Mouse (Mus musculus) liver, embryonic 14.5 days (tissue): Measurements from ENCODE around the gene Tmem88b. TPM values are rescaled to one million over a fixed set of nuclear protein-coding genes. Genes with fewer than 3 reads are reported as not detected.

ENCODE experiments used
- ATAC-seq: fragments of 200-750 bp; cut with Nextera tagmentation; 2 replicates; pipeline ENCODE4 v1.8.0; 2017; ENCODE audit warnings: moderate number of reproducible peaks, mild to moderate bottlenecking, moderate library complexity; ENCODE audit not compliant: insufficient read depth
- DNase-seq, 3 experiments: peaks; one replicate each; pipeline ENCODE4 v3.0.0-alpha.2; 2012 to 2013; ENCODE audit warnings: low read depth in 3 of 3, low spot score in 3 of 3
- H3K27ac ChIP-seq: fragments of 300-500 bp; sonication (generic); 2 replicates; pipeline ENCODE4 v1.5.1; 2014; ENCODE audit warnings: moderate library complexity, mild to moderate bottlenecking, control low read depth, inconsistent platforms
- H3K27me3 ChIP-seq: fragments of 300-500 bp; sonication (generic); 2 replicates; pipeline ENCODE4 v1.6.1; 2014; ENCODE audit warnings: mild to moderate bottlenecking, low read length, moderate library complexity; ENCODE audit not compliant: control insufficient read depth, insufficient read depth
- H3K36me3 ChIP-seq: fragments of 300-500 bp; sonication (generic); replicated peaks from 2 replicates; pipeline ENCODE4 v1.6.1; 2014; ENCODE audit warnings: low read depth; ENCODE audit not compliant: control insufficient read depth, insufficient read depth
- H3K4me1 ChIP-seq, 2 experiments: fragments of 200-500 bp in 1 of 2; fragments of 300-500 bp in 1 of 2; sonication (generic) in 1 of 2; replicated peaks; 2 replicates each; pipeline ENCODE4 v1.6.1; 2012 to 2014; ENCODE audit warnings: antibody characterized with exemption in 1 of 2, inconsistent platforms in 1 of 2, low read length in 1 of 2; ENCODE audit not compliant: control insufficient read depth in 2 of 2, insufficient read depth in 2 of 2
- H3K4me2 ChIP-seq: fragments of 300-500 bp; sonication (generic); 2 replicates; pipeline ENCODE4 v1.6.1; 2014; ENCODE audit warnings: low read depth, mild to moderate bottlenecking, control low read depth, moderate library complexity
- H3K4me3 ChIP-seq, 2 experiments: fragments of 200-500 bp in 1 of 2; fragments of 300-500 bp in 1 of 2; sonication (generic) in 1 of 2; 2 replicates each; pipeline ENCODE4 v1.5.1; 2012 to 2014; ENCODE audit warnings: low read depth in 2 of 2, low read length in 2 of 2, mild to moderate bottlenecking in 2 of 2, control low read depth in 1 of 2, inconsistent platforms in 1 of 2, moderate library complexity in 1 of 2; ENCODE audit not compliant: insufficient read depth in 1 of 2
- H3K9ac ChIP-seq: fragments of 300-500 bp; sonication (generic); replicated peaks from 2 replicates; pipeline ENCODE4 v1.6.1; 2014; ENCODE audit warnings: mild to moderate bottlenecking, control low read depth, moderate library complexity
- H3K9me3 ChIP-seq: fragments of 300-500 bp; sonication (generic); 2 replicates; pipeline ENCODE4 v1.6.1; 2016; ENCODE audit warnings: low read length, mixed read lengths; ENCODE audit not compliant: control insufficient read depth
- CTCF ChIP-seq: IDR thresholded peaks from 2 replicates; pipeline ENCODE4 v1.5.1; 2016; ENCODE audit warnings: antibody characterized with exemption, low read depth, control low read depth
- EP300 ChIP-seq: IDR thresholded peaks from 2 replicates; pipeline ENCODE4 v1.6.1; 2016; ENCODE audit warnings: antibody characterized with exemption, low read depth
- WGBS: fragments of 180-500 bp; shearing (Covaris S2); extraction: QIAGEN DNeasy Blood & Tissue Kit; methylation state at CpG from one replicate; pipeline ENCODE4 v1.1.7; 2014; ENCODE audit not compliant: insufficient replicate concordance; 5-methylcytosine and 5-hydroxymethylcytosine counted together
- microRNA-seq: library from miRNA; unstranded; fragments of <30 nt; microRNA quantifications from one replicate; pipeline ENCODE4, GENCODE M21; 2016
- polyA plus RNA-seq, 2 experiments: library from polyadenylated mRNA; depleted of rRNA in 1 of 2; stranded (reverse) in 1 of 2; unstranded in 1 of 2; fragments of >200 nt; fragmentation: Nextera tagmentation in 1 of 2; extraction: Ambion mirVana in 1 of 2; gene quantifications; 2 replicates each; pipeline versions ENCODE4 v1.2.1 to v1.2.3; 2012 to 2014

The Tmem88b gene
- polyA plus RNA-seq, 2 experiments = 0.11 to 0.28 TPM

DNA sequence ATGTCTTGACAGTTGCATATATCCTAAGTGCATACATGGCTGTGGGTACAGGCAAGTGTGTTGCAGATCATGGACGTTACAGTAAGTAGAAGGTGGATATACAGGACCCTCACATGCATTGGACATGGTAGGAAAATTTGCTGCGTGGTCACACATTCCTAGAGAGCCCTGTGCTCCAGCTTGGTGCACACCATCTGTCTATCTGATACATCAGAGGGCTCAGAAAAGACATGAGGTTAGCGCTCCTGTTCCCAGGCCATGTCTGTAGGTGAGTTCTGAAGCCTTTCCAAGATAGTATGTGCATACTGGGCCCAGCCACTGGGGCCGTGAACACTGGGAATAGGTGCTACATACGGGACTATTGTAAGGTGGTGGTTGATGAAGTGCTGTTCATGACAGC is 49.3 kb downstream of the Tmem88b start:
- H3K4me1 ChIP-seq = peaks cover 3% of the 10 kb centered on the region in 2 experiments; a peak in 1 of 4 replicates
- DNase-seq (no peak), ATAC-seq (no peak)
- H3K9ac ChIP-seq = no peak overlapping the region
- no peaks in the 10 kb centered on the region for H3K9me3 ChIP-seq
- no peak overlapping the region for H3K4me2 ChIP-seq
- no peaks in the 10 kb centered on the region for H3K27me3 ChIP-seq
- H3K27ac ChIP-seq = no peak overlapping the region
- TF ChIP-seq EP300 (no peak), CTCF (no peak)
- H3K4me3 ChIP-seq = no peak overlapping the region
- H3K36me3 ChIP-seq = peaks cover 9% of the 10 kb centered on the region
- 82% methylated on average over 5 of the region's 5 CpGs for WGBS

GRCm38 (mm10) chr4:155735788-155736187 is 49.9 kb downstream of the Tmem88b start:
- peaks cover 3% of the 10 kb centered on the region in 2 experiments; a peak in 1 of 4 replicates for H3K4me1 ChIP-seq
- H3K36me3 ChIP-seq = peaks cover 5% of the 10 kb centered on the region
- H3K27ac ChIP-seq = no peak overlapping the region
- H3K4me2 ChIP-seq = peak overlapping the region; percentile 92
- no peaks in the 10 kb centered on the region for H3K27me3 ChIP-seq
- 70% methylated on average over 5 of the region's 5 CpGs for WGBS
- no peak overlapping the region for H3K9ac ChIP-seq
- TF ChIP-seq EP300 (no peak), CTCF (no peak)
- peak overlapping the region; percentile 74 to 89; a peak in 2 of 4 replicates for H3K4me3 ChIP-seq
- no peaks in the 10 kb centered on the region for H3K9me3 ChIP-seq
- ATAC-seq (no peak), DNase-seq (no peak)

DNA sequence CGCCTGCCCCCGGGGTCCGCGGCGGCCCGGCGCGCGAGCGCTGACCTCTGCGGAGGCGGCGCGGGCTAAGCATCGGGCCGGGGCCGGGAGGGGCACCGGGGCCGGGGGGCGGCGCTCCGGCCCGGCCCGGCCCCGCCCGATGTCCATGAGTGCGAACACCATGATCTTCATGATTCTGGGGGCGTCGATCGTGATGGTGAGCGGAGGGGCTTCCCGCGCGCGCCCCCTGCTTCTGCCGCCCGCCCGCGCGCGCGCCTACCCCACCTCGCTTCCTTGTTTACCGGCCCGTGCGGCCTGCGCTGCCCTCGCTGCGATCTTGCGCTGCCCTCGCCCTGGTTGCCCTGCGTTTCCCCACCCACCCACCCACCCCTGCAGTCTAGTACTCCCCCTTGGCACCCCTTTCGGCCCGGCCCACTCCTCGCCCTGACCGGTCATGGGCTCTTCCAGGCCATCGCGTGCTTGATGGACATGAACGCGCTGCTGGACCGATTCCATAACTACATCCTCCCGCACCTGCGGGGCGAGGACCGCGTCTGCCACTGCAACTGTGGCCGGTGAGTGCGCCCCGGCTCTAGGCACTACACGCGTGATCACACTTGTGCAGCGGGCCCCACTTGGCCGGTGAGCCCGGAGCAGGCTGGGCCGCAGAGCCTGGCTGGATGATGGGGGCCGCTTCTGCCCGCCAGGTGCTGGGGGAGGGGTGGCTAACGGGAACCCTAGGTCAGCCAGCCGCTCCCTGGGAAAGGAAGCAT is 50.5 kb downstream of the Tmem88b start:
- Histone ChIP-seq H3K27me3 (no peaks in the 10 kb centered on the region), H3K4me1 (peaks cover 3% of the 10 kb centered on the region in 2 experiments; a peak in 1 of 4 replicates), H3K36me3 (no peaks in the 10 kb centered on the region; the same call in none of the 2 replicates), H3K27ac (no peak overlapping the region), H3K9ac (peak overlapping the region; percentile 75), H3K4me2 (peak overlapping the region; percentile 92), H3K9me3 (no peaks in the 10 kb centered on the region), H3K4me3 (peak overlapping the region; percentile 74 to 89)
- 1% methylated on average over 53 of the region's 79 CpGs for WGBS
- no peak for DNase-seq
- peak; percentile 68 for ATAC-seq
- TF ChIP-seq EP300 (no peak), CTCF (no peak)

- no peak within 1 kb of the TSS for H3K27ac ChIP-seq
- peak; percentile 85 for ATAC-seq
- peak within 1 kb of the TSS; percentile 74 to 89 for H3K4me3 ChIP-seq
- H3K4me1 ChIP-seq = peaks cover 3% of the 10 kb centered on the region in 2 experiments; a peak in 1 of 4 replicates
- TF ChIP-seq CTCF = no peak
- TF ChIP-seq EP300 = no peak
- H3K36me3 ChIP-seq = no peaks in the 10 kb centered on the region; the same call in none of the 2 replicates
- peak within 1 kb of the TSS; percentile 75 for H3K9ac ChIP-seq
- DNase-seq = peak; percentile 56 to 65 (median 57)
- H3K27me3 ChIP-seq = no peaks in the 10 kb centered on the region
- no peaks in the 10 kb centered on the region for H3K9me3 ChIP-seq
- WGBS = under 1% methylated on average over 35 of the region's 35 CpGs
- peak within 1 kb of the TSS; percentile 92 for H3K4me2 ChIP-seq
Measured at GRCm38 (mm10) chr4:155734350-155734941, 51.2 kb downstream of the Tmem88b start, which contains the start of gene Tmem240. TSS of gene Tmem240 (plus strand) at chr4:155734800.

GRCm38 (mm10) chr4:155733267-155733666 is 52.4 kb downstream of the Tmem88b start:
- WGBS = 79% methylated on average over 10 of the region's 10 CpGs
- no peak overlapping the region for H3K9ac ChIP-seq
- H3K4me1 ChIP-seq = peaks cover 3% of the 10 kb centered on the region in 2 experiments; a peak in 1 of 4 replicates
- H3K9me3 ChIP-seq = no peaks in the 10 kb centered on the region
- no peaks in the 10 kb centered on the region for H3K27me3 ChIP-seq
- peak overlapping the region; percentile 92 for H3K4me2 ChIP-seq
- H3K36me3 ChIP-seq = no peaks in the 10 kb centered on the region; the same call in none of the 2 replicates
- ATAC-seq (no peak), DNase-seq (no peak)
- H3K4me3 ChIP-seq = no peak overlapping the region
- no peak for TF ChIP-seq CTCF
- no peak for TF ChIP-seq EP300
- no peak overlapping the region for H3K27ac ChIP-seq

Small RNA genes lying within 50 kb of the gene (microRNA-seq; reads per million reads assigned to microRNA genes)
- gene Gm27743 = not detected

Other genes with a start within 250 kb of the Tmem88b start
- gene Nadk, start 223.5 kb downstream of the Tmem88b start, polyA plus RNA-seq (2012; rRNA removed) = 32.0 and 32.2 TPM in 2 replicates
- 40.2 and 48.4 TPM in 2 replicates for gene Nadk, start 223.5 kb downstream of the Tmem88b start, polyA plus RNA-seq (2014; fragmentation: Nextera tagmentation; extraction: Ambion mirVana)
- 4.1 and 4.2 TPM in 2 replicates for gene Slc35e2, start 184.5 kb downstream of the Tmem88b start, polyA plus RNA-seq (2012; rRNA removed)
- gene Slc35e2, start 184.5 kb downstream of the Tmem88b start, polyA plus RNA-seq (2014; fragmentation: Nextera tagmentation; extraction: Ambion mirVana) = 6.7 and 7.9 TPM in 2 replicates
- gene Cdk11b, start 161.0 kb downstream of the Tmem88b start, polyA plus RNA-seq (2012; rRNA removed) = 12.6 and 21.4 TPM in 2 replicates
- 16.3 and 19.4 TPM in 2 replicates for gene Cdk11b, start 161.0 kb downstream of the Tmem88b start, polyA plus RNA-seq (2014; fragmentation: Nextera tagmentation; extraction: Ambion mirVana)
- gene Gm10563, start 140.5 kb downstream of the Tmem88b start, polyA plus RNA-seq (2012; rRNA removed) = not detected in 2 replicates
- not detected in 2 replicates for gene Gm10563, start 140.5 kb downstream of the Tmem88b start, polyA plus RNA-seq (2014; fragmentation: Nextera tagmentation; extraction: Ambion mirVana)
- gene Mmp23, start 132.5 kb downstream of the Tmem88b start, polyA plus RNA-seq (2012; rRNA removed) = 3.4 and 5.4 TPM in 2 replicates
- gene Mmp23, start 132.5 kb downstream of the Tmem88b start, polyA plus RNA-seq (2014; fragmentation: Nextera tagmentation; extraction: Ambion mirVana) = 2.8 TPM in 2 replicates
- gene Mib2, start 116.7 kb downstream of the Tmem88b start, polyA plus RNA-seq (2012; rRNA removed) = 4.8 and 4.9 TPM in 2 replicates
- 1.8 and 1.9 TPM in 2 replicates for gene Mib2, start 116.7 kb downstream of the Tmem88b start, polyA plus RNA-seq (2014; fragmentation: Nextera tagmentation; extraction: Ambion mirVana)
- gene Fndc10, start 91.5 kb downstream of the Tmem88b start, polyA plus RNA-seq (2012; rRNA removed) = 0.58 and 0.87 TPM in 2 replicates
- 0.10 and 0.15 TPM in 2 replicates for gene Fndc10, start 91.5 kb downstream of the Tmem88b start, polyA plus RNA-seq (2014; fragmentation: Nextera tagmentation; extraction: Ambion mirVana)
- gene Ssu72, start 81.1 kb downstream of the Tmem88b start, polyA plus RNA-seq (2012; rRNA removed) = 38.6 and 39.5 TPM in 2 replicates
- 53.9 and 56.9 TPM in 2 replicates for gene Ssu72, start 81.1 kb downstream of the Tmem88b start, polyA plus RNA-seq (2014; fragmentation: Nextera tagmentation; extraction: Ambion mirVana)
- 0.06 and 0.17 TPM in 2 replicates for gene Tmem240, start 51.1 kb downstream of the Tmem88b start, polyA plus RNA-seq (2012; rRNA removed)
- 0.06 TPM in 1 of 2 replicates, not detected in the other for gene Tmem240, start 51.1 kb downstream of the Tmem88b start, polyA plus RNA-seq (2014; fragmentation: Nextera tagmentation; extraction: Ambion mirVana)
- gene Atad3a, start 24.8 kb downstream of the Tmem88b start, polyA plus RNA-seq (2012; rRNA removed) = 28.7 and 41.8 TPM in 2 replicates
- 31.2 and 38.7 TPM in 2 replicates for gene Atad3a, start 24.8 kb downstream of the Tmem88b start, polyA plus RNA-seq (2014; fragmentation: Nextera tagmentation; extraction: Ambion mirVana)
- 0.13 and 0.15 TPM in 2 replicates for gene Vwa1, start 11.2 kb downstream of the Tmem88b start, polyA plus RNA-seq (2012; rRNA removed)
- gene Vwa1, start 11.2 kb downstream of the Tmem88b start, polyA plus RNA-seq (2014; fragmentation: Nextera tagmentation; extraction: Ambion mirVana) = 0.14 and 0.19 TPM in 2 replicates
- gene Ankrd65, start 4.6 kb upstream of the Tmem88b start, polyA plus RNA-seq (2012; rRNA removed) = 0.02 and 0.03 TPM in 2 replicates
- gene Ankrd65, start 4.6 kb upstream of the Tmem88b start, polyA plus RNA-seq (2014; fragmentation: Nextera tagmentation; extraction: Ambion mirVana) = not detected in 2 replicates
- 41.6 and 62.8 TPM in 2 replicates for gene Mrpl20, start 17.0 kb upstream of the Tmem88b start, polyA plus RNA-seq (2012; rRNA removed)
- 197 and 200 TPM in 2 replicates for gene Mrpl20, start 17.0 kb upstream of the Tmem88b start, polyA plus RNA-seq (2014; fragmentation: Nextera tagmentation; extraction: Ambion mirVana)
- gene Ccnl2, start 26.6 kb upstream of the Tmem88b start, polyA plus RNA-seq (2012; rRNA removed) = 43.3 and 65.8 TPM in 2 replicates
- gene Ccnl2, start 26.6 kb upstream of the Tmem88b start, polyA plus RNA-seq (2014; fragmentation: Nextera tagmentation; extraction: Ambion mirVana) = 51.2 and 57.2 TPM in 2 replicates
- gene Aurkaip1, start 45.4 kb upstream of the Tmem88b start, polyA plus RNA-seq (2012; rRNA removed) = 67.4 and 77.0 TPM in 2 replicates
- gene Aurkaip1, start 45.4 kb upstream of the Tmem88b start, polyA plus RNA-seq (2014; fragmentation: Nextera tagmentation; extraction: Ambion mirVana) = 117 and 120 TPM in 2 replicates
- gene Mxra8, start 53.8 kb upstream of the Tmem88b start, polyA plus RNA-seq (2012; rRNA removed) = 5.4 and 6.2 TPM in 2 replicates
- 3.9 and 4.9 TPM in 2 replicates for gene Mxra8, start 53.8 kb upstream of the Tmem88b start, polyA plus RNA-seq (2014; fragmentation: Nextera tagmentation; extraction: Ambion mirVana)
- 20.9 and 24.5 TPM in 2 replicates for gene Dvl1, start 61.5 kb upstream of the Tmem88b start, polyA plus RNA-seq (2012; rRNA removed)
- 2.8 and 3.9 TPM in 2 replicates for gene Dvl1, start 61.5 kb upstream of the Tmem88b start, polyA plus RNA-seq (2014; fragmentation: Nextera tagmentation; extraction: Ambion mirVana)
- gene Tas1r3, start 77.5 kb upstream of the Tmem88b start, polyA plus RNA-seq (2012; rRNA removed) = 0.08 and 0.09 TPM in 2 replicates
- 0.04 and 0.06 TPM in 2 replicates for gene Tas1r3, start 77.5 kb upstream of the Tmem88b start, polyA plus RNA-seq (2014; fragmentation: Nextera tagmentation; extraction: Ambion mirVana)
- 5.6 and 6.6 TPM in 2 replicates for gene Cptp, start 83.6 kb upstream of the Tmem88b start, polyA plus RNA-seq (2012; rRNA removed)
- 7.6 and 9.4 TPM in 2 replicates for gene Cptp, start 83.6 kb upstream of the Tmem88b start, polyA plus RNA-seq (2014; fragmentation: Nextera tagmentation; extraction: Ambion mirVana)
- 16.7 and 22.1 TPM in 2 replicates for gene Ints11, start 83.7 kb upstream of the Tmem88b start, polyA plus RNA-seq (2012; rRNA removed)
- 34.0 and 34.6 TPM in 2 replicates for gene Ints11, start 83.7 kb upstream of the Tmem88b start, polyA plus RNA-seq (2014; fragmentation: Nextera tagmentation; extraction: Ambion mirVana)
- 16.8 and 19.4 TPM in 2 replicates for gene Pusl1, start 105.9 kb upstream of the Tmem88b start, polyA plus RNA-seq (2012; rRNA removed)
- 12.9 and 14.9 TPM in 2 replicates for gene Pusl1, start 105.9 kb upstream of the Tmem88b start, polyA plus RNA-seq (2014; fragmentation: Nextera tagmentation; extraction: Ambion mirVana)
- 9.4 and 9.6 TPM in 2 replicates for gene Acap3, start 105.9 kb upstream of the Tmem88b start, polyA plus RNA-seq (2012; rRNA removed)
- 4.7 and 5.5 TPM in 2 replicates for gene Acap3, start 105.9 kb upstream of the Tmem88b start, polyA plus RNA-seq (2014; fragmentation: Nextera tagmentation; extraction: Ambion mirVana)
- gene Ube2j2, start 158.0 kb upstream of the Tmem88b start, polyA plus RNA-seq (2012; rRNA removed) = 19.9 and 36.9 TPM in 2 replicates
- gene Ube2j2, start 158.0 kb upstream of the Tmem88b start, polyA plus RNA-seq (2014; fragmentation: Nextera tagmentation; extraction: Ambion mirVana) = 61.5 and 62.3 TPM in 2 replicates
- 37.4 and 43.2 TPM in 2 replicates for gene C1qtnf12, start 176.4 kb upstream of the Tmem88b start, polyA plus RNA-seq (2012; rRNA removed)
- 85.1 and 96.2 TPM in 2 replicates for gene C1qtnf12, start 176.4 kb upstream of the Tmem88b start, polyA plus RNA-seq (2014; fragmentation: Nextera tagmentation; extraction: Ambion mirVana)
- gene B3galt6, start 206.8 kb upstream of the Tmem88b start, polyA plus RNA-seq (2012; rRNA removed) = 2.8 and 2.9 TPM in 2 replicates
- gene B3galt6, start 206.8 kb upstream of the Tmem88b start, polyA plus RNA-seq (2014; fragmentation: Nextera tagmentation; extraction: Ambion mirVana) = 3.7 TPM in 2 replicates
- 20.1 and 26.8 TPM in 2 replicates for gene Sdf4, start 207.0 kb upstream of the Tmem88b start, polyA plus RNA-seq (2012; rRNA removed)
- 72.1 and 79.4 TPM in 2 replicates for gene Sdf4, start 207.0 kb upstream of the Tmem88b start, polyA plus RNA-seq (2014; fragmentation: Nextera tagmentation; extraction: Ambion mirVana)
- 1.0 and 1.8 TPM in 2 replicates for gene Tnfrsf4, start 228.0 kb upstream of the Tmem88b start, polyA plus RNA-seq (2012; rRNA removed)
- gene Tnfrsf4, start 228.0 kb upstream of the Tmem88b start, polyA plus RNA-seq (2014; fragmentation: Nextera tagmentation; extraction: Ambion mirVana) = 0.13 TPM in 2 replicates
- 0.39 and 0.92 TPM in 2 replicates for gene Tnfrsf18, start 240.3 kb upstream of the Tmem88b start, polyA plus RNA-seq (2012; rRNA removed)
- 0.39 and 0.53 TPM in 2 replicates for gene Tnfrsf18, start 240.3 kb upstream of the Tmem88b start, polyA plus RNA-seq (2014; fragmentation: Nextera tagmentation; extraction: Ambion mirVana)